Mouse (Mus musculus): Measurements from ENCODE around the gene C5ar2.

- TF ChIP-seq CTCF (IDR thresholded peaks at IDR 0.05; ENCODE audit: borderline replicate concordance, insufficient read depth, low read length) (no peak), POLR2A (IDR thresholded peaks at IDR 0.05; ENCODE audit: low read depth, low read length) (no peak)
Observed at GRCm38 (mm10) chr7:16213196-16213595, 30.8 kb downstream of the C5ar2 start.

All from embryonic fibroblast, embryonic 13.5 days (primary cell).